Mouse (Mus musculus) lung, adult 2 months (tissue): ENCODE data around the gene Wdr66.

Experiments
- CTCF ChIP-seq: fragments of 200-500 bp; IDR thresholded peaks from 2 replicates; pipeline ENCODE4 v1.5.1; 2011; ENCODE audit warnings: mild to moderate bottlenecking, low read length, control low read depth; ENCODE audit not compliant: insufficient read depth
- POLR2A ChIP-seq: fragments of 200-500 bp; IDR thresholded peaks from 2 replicates; pipeline ENCODE4 v1.6.1; 2011; ENCODE audit warnings: low read depth, mild to moderate bottlenecking, control low read depth, low read length, borderline replicate concordance; ENCODE audit errors: extremely low read depth

DNA sequence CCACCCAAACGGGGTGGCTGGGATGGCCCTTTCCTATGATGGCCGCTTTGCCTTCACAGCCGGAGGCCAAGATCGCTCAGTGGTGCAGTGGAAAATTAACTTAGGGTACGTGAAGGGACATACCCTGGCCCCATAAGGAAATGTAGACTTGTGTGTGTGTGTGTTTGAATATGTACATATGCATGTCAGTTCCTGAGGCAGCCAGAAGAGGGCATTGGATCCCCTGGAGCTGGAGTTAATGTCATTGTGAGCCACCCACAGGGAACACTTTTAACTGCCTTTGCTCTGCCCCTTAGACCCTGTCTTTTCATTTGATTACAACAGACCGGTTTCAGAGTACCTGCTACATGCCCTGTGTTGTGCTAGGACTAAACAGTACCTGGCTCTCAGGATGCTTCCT lies 46.6 kb downstream of the Wdr66 start:
- no peak for TF ChIP-seq CTCF
- TF ChIP-seq POLR2A: no peak
